Mouse (Mus musculus) liver, embryonic 14.5 days (tissue): ENCODE data around the gene Slc13a3.

ENCODE experiments used
- CTCF ChIP-seq: IDR thresholded peaks from 2 replicates; pipeline ENCODE4 v1.5.1; 2016; ENCODE audit warnings: antibody characterized with exemption, low read depth, control low read depth
- EP300 ChIP-seq: IDR thresholded peaks from 2 replicates; pipeline ENCODE4 v1.6.1; 2016; ENCODE audit warnings: antibody characterized with exemption, low read depth

GRCm38 (mm10) chr2:165442981-165443380, 30.0 kb downstream of the Slc13a3 start:
- TF ChIP-seq CTCF = no peak
- TF ChIP-seq EP300 = no peak
